Mouse (Mus musculus) urinary bladder, adult 2 months (tissue): ENCODE results near the gene Mast1. TPM values are rescaled to one million over a fixed set of nuclear protein-coding genes. Genes with fewer than 3 reads are reported as not detected.

ENCODE experiments used
- DNase-seq: peaks from one replicate; pipeline ENCODE4 v3.0.0; 2022; ENCODE audit warnings: low spot score
- polyA plus RNA-seq: library from polyadenylated mRNA; depleted of rRNA; stranded (reverse); fragments of >200 nt; gene quantifications from 2 replicates; pipeline ENCODE4 v1.2.3, GENCODE M21; 2012; rRNA removed

Gene Mast1
- 0.17 and 0.19 TPM in 2 replicates for polyA plus RNA-seq

DNA sequence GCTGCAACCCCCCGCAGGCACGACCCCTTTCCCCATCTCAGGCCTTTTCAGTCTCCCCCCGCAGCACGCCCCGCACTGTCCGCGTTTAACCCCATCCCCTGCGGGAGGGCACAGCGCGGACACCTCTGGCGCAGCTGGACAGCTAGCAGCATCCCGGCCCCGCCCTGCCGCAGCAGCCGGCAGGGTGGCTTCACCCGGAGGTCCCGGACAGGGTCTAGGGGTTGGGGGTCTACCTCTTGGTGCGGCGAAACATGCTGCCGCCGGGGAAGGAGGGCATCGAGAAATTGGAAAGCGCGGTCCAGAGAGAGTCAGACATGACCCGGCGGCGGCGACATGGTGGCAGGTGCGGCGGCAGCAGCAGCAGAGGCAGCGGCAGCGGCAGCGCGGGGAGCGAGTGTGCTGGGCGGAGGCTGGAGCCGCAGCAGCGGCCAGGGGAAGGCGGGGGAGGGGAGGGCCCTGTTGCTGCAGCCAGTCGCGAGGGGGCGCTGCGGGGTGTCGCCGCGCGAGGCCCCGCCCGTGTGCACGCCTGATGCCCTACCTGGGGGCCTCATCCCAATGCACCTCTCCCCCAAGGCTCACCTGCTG lies at the start of gene Mast1:
Gene Mast1, minus strand, starts transcription at position 398 of the 585 bp plus-strand sequence.
- peak; percentile 47 for DNase-seq

GRCm38 (mm10) chr8:84986379-84986945 lies 49.3 kb upstream of the Mast1 start:
- DNase-seq: no peak

DNA sequence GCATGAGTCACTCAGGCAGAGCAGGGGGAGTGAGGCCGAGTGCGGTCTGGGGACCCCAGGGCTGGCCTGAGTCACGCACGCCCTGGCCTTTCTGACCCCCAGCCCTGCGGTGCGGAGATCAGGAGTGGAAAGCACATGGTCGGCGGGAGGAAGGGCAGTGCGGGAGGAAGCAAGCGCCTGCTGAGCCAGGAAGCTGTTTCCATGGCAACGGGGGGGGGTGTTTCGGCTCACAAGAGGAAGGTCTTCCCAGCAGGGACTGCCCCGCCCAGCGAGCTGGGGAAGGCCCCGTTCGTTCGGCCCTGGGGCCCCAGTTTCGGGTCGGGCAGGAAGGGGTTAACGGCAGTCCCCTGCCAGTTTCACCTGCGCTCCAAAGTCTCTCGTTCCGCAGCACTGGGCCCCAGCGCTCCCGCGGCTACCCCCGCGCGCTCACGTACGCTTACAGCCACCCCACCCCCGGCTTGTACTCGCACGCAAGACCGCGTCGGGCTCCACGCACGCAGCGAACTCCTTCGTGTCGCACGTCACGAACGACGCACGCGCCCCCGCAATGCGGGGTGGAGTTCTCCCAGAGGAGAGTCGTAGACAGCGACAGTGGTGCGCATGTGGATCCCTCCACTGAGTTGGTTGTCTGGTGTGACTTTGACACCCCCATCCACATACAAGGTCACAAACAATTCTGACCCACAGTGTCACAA lies 48.7 kb upstream of the Mast1 start:
- peak; percentile 82 for DNase-seq

GRCm38 (mm10) chr8:84985049-84985683 lies 48.0 kb upstream of the Mast1 start:
- no peak for DNase-seq

- DNase-seq: peak; percentile 59
Observed at GRCm38 (mm10) chr8:84984294-84985048, 47.3 kb upstream of the Mast1 start.

GRCm38 (mm10) chr8:84982499-84983011 lies 45.4 kb upstream of the Mast1 start:
- no peak for DNase-seq

DNA sequence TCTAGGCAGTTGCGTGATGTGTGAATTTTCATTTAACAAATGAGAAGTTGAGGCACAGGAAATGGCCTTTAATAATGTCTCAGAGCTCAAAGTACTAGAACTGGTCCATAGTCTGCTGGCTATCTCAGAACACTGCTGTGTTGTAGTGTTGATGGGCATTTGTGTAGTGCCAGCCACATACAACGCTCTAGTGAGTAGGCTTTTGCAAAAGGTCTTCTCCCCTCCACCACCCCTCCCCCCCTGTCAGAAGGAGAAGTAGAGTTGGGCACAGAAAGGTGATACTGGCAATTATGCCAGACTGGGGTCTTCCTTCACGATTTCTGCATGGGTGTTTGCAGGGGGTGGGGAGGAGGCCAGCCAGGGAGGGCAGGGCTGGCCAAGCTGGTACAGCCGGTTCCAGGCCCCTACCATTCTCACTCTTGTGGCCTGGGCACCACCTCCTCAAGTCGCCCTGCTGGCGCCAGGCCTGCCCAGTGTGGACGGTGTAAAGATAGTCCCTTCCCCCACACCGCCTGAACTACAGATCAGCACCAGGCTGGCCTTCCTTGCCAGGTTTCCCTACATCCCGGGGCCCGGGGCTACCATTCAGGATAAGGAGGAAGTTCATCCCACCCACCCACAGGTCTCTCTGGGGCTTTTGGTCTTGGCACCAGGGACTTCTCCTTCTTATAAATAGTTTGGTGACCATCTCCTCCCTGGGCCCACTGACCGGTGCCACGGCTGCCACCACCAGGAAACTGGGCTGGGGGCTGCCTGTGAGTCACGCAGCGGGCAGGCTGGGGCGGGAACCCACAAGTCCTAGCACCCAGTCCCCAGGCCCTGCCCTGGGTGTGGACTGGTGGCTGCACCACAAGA lies 44.7 kb upstream of the Mast1 start:
- peak; percentile 71 for DNase-seq

DNA sequence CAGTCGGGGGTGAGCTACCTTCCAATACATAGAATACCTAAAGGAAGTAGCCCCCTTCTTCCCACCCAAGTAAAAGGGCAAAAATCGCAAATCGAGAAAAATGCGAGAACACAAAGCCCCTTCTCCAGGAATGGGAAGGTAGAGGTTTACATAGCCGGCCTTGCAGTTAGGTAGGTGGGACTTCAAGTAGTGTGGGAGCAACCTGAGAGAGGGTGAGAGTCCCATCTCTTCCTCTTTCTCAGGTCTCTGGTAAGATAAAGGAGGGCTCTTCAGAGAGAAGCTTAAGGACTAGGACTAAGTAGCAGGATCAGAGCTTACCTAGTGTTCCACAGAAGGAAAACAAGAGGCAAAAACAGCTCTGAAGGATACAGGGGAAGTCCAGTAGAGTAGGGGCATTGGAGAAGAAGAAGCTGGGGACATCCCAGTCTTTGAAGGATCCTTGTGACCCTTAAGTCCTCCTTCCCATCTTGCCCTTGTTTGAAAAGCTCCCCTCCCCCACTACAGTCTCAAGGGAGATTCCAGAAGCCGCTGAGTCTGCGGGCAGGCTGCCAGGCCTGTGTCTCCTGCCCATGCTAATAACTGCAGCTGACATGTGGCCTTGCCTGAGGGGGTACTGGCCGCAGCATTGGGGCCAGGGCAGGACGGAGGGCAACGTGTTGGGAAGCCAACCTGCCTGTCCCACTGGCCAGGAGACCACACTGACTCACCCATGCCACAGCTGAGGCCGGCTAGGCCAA lies 43.6 kb upstream of the Mast1 start:
- peak; percentile 77 for DNase-seq

DNA sequence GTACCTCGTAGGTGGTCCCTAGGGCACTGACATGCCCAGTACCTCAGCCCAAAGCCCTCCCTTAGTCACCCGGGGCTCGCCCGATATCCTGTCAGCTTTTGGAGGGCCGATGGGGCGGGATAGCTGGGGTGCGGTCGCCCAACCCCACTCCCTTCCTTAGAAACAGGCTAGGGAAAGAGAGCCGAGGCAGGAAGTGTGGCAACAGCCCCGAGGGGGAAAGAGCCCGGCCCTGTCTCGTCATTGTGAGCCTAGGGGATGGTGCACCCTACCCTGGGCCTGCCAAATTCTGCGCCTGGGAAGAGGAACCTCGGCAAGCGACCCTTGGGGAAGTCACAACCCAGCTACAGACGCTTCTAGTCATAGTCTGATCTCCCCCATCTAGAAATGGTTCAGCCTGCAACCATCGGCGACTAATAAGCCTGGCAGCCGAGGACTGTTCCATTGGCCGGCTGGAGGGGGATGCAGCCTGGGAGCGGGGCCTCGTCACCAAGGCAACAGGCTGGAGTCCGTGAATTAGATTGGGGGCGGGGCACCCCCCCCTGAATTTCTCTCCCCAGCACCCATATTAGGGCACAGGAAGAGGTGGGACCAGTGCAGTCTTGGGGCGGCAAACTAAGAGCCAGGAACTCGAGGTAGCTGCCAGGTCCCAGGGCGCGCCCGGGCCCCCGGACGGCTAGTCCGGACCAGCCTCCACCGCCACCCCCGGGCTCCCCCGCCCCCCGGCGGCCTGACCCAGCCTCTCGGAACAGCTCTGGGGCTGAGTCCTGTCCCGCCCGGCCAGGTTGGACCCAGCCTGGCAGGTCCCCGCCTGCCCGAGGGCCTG lies 42.7 kb upstream of the Mast1 start:
- peak; percentile 96 for DNase-seq

GRCm38 (mm10) chr8:84978248-84978940 lies 41.2 kb upstream of the Mast1 start, which contains the start of gene Junb:
Junb (minus strand) TSS chr8:84978718.
- DNase-seq: peak; percentile 100

DNA sequence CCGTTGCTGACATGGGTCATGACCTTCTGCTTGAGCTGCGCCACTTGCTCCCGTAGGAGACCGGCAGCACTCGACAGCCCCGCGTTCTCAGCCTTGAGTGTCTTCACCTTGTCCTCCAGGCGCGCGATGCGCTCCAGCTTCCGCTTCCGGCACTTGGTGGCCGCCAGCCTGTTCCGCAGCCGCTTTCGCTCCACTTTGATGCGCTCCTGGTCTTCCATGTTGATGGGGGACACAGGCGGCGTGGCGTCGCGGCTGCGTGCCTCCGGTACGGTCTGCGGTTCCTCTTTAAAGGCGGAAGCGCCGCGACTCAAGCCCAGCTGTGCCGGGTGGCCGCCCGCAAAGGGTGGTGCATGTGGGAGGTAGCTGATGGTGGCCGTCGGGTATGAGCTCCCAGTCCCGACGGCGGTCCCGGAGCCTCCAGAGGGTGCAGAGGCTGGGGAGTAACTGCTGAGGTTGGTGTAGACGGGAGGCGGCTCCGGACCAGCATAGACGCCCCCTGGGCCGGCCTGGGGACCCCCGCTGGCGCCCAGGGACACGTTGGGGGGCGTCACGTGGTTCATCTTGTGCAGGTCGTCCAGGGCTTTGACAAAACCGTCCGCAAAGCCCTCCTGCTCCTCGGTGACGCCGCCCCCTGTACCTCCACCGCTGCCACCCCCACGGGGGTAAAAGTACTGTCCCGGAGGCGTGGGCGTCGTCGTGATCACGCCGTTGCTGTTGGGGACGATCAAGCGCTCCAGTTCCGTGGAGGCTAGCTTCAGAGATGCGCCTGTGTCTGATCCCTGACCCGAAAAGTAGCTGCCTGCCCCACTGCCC lies 40.5 kb upstream of the Mast1 start:
- DNase-seq: peak; percentile 70

GRCm38 (mm10) chr8:84976763-84977434 lies 39.7 kb upstream of the Mast1 start:
- DNase-seq: no peak

DNA sequence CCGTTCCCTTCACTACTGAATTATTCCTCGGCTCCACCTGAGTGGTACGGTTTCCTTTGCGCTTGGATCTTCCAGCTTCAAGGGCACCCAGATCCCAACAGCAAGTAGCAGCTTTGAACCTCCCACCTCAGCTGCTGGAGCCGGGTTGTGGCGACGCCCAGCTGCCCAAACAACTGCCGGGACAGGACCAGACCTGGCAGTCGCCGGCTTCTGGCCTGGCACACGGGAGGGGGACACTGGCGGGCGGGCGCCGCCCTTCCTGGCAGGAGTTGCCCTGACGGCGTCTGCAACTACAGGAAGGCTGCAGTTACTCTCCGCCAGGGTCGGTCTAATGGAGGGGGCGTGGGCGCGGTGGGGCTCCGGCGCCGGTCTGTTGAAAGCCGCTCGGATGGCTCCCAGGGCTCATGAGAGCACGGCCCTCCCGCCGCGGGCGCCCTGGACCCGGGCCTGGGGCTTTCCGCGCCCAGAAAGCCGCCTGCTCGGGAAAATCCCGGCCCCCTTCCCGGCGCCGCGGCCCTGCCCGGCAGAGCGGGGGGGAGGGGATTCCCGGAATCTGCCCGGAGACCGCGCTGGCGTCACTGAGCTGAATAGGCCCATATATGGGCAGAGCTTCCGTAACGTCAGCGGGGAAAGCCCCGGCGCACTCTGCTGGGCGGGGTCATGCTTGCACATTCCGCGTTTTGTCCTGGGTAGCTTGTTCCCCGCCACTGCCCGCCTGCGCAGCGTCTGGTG lies 39.0 kb upstream of the Mast1 start:
- DNase-seq: peak; percentile 95

DNA sequence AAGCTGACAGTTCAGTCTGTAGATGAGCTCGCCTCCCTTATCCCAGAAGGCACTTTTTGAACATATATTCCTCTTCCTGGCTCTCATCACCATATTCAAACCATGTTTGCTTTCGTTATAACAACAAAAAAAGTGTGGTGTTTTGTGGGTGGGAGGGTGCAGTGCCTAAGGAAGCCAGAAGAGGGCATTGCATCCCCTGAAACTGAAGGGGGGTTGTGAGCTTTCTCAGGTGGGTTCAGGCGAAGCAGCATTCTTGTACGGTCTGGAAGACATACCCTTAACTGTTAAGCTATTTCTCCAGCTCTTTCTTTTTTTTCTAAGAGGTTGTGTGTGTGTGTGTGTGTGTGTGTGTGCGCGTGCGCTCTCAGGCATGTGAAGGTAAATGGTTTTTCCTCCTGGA lies 38.3 kb upstream of the Mast1 start:
- no peak for DNase-seq

GRCm38 (mm10) chr8:84974543-84975142 lies 37.5 kb upstream of the Mast1 start:
- DNase-seq: no peak
